Mouse (Mus musculus): Measurements from ENCODE around the gene Srcap. TPM values are rescaled to one million over a fixed set of nuclear protein-coding genes. Genes with fewer than 3 reads are reported as not detected.
"Not testable (repeated sequence)": the region's sequence is repeated elsewhere in the genome, so short reads cannot be mapped to it uniquely, and the experiment has no call there.

Srcap gene
- polyA plus RNA-seq, 1 experiment from 2014 or later, result 46.6 TPM

GRCm38 (mm10) chr7:127479318-127480225 lies 32.2 kb upstream of the Srcap start:
- peaks cover 17% of the 10 kb centered on the region for H3K4me1 ChIP-seq (ENCODE audit: control insufficient read depth, insufficient read depth, low read length)
- no peaks in the 10 kb centered on the region for H3K9me3 ChIP-seq (replicated peaks; ENCODE audit: control insufficient read depth, low read length)
- H3K36me3 ChIP-seq (ENCODE audit: control insufficient read depth, insufficient read depth, low read length), result peaks cover 33% of the 10 kb centered on the region
- H3K27me3 ChIP-seq (ENCODE audit: control insufficient read depth, insufficient read depth, low read length), result no peaks in the 10 kb centered on the region
- H3K27ac ChIP-seq (ENCODE audit: low read depth, low read length), result peak overlapping the region; percentile 96
- ATAC-seq (replicated peaks; ENCODE audit: insufficient number of reproducible peaks, low FRiP score, low TSS enrichment), result no peak
- peak overlapping the region; percentile 92 for H3K4me2 ChIP-seq
- H3K4me3 ChIP-seq (ENCODE audit: low read depth, low read length), result peak overlapping the region; percentile 86
- WGBS (ENCODE audit: insufficient replicate concordance), result 4% methylated on average over 48 of the region's 48 CpGs
- peak overlapping the region; percentile 89 for H3K9ac ChIP-seq (ENCODE audit: low read depth, low read length)

GRCm38 (mm10) chr7:127480321-127480720 lies 31.5 kb upstream of the Srcap start:
- peaks cover 31% of the 10 kb centered on the region for H3K36me3 ChIP-seq (ENCODE audit: control insufficient read depth, insufficient read depth, low read length)
- no peak for ATAC-seq (replicated peaks; ENCODE audit: insufficient number of reproducible peaks, low FRiP score, low TSS enrichment)

GRCm38 (mm10) chr7:127485416-127485815 lies 26.4 kb upstream of the Srcap start:
- Histone ChIP-seq H3K9ac (ENCODE audit: low read depth, low read length) (no peak overlapping the region), H3K9me3 (replicated peaks; ENCODE audit: control insufficient read depth, low read length) (no peaks in the 10 kb centered on the region), H3K4me1 (ENCODE audit: control insufficient read depth, insufficient read depth, low read length) (peaks cover 6% of the 10 kb centered on the region; the same call in 1 of the 2 replicates), H3K36me3 (ENCODE audit: control insufficient read depth, insufficient read depth, low read length) (peaks cover 51% of the 10 kb centered on the region), H3K27me3 (ENCODE audit: control insufficient read depth, insufficient read depth, low read length) (no peaks in the 10 kb centered on the region), H3K27ac (ENCODE audit: low read depth, low read length) (no peak overlapping the region), H3K4me3 (ENCODE audit: low read depth, low read length) (no peak overlapping the region), H3K4me2 (no peak overlapping the region)
- ATAC-seq (replicated peaks; ENCODE audit: insufficient number of reproducible peaks, low FRiP score, low TSS enrichment), result no peak
- 82% methylated on average over 5 of the region's 5 CpGs for WGBS (ENCODE audit: insufficient replicate concordance)

More at GRCm38 (mm10) chr7:127480321-127480720, 31.5 kb upstream of the Srcap start:
- H3K27me3 ChIP-seq (ENCODE audit: control insufficient read depth, insufficient read depth, low read length), result no peaks in the 10 kb centered on the region
- peak overlapping the region; percentile 92 for H3K4me2 ChIP-seq
- H3K9ac ChIP-seq (ENCODE audit: low read depth, low read length), result peak overlapping the region; percentile 89; the same call in 1 of the 2 replicates
- peak overlapping the region; percentile 86 for H3K4me3 ChIP-seq (ENCODE audit: low read depth, low read length)
- no peaks in the 10 kb centered on the region for H3K9me3 ChIP-seq (replicated peaks; ENCODE audit: control insufficient read depth, low read length)
- H3K27ac ChIP-seq (ENCODE audit: low read depth, low read length), result no peak overlapping the region
- H3K4me1 ChIP-seq (ENCODE audit: control insufficient read depth, insufficient read depth, low read length), result peaks cover 17% of the 10 kb centered on the region
- 62% methylated on average over 2 of the region's 2 CpGs for WGBS (ENCODE audit: insufficient replicate concordance)

DNA sequence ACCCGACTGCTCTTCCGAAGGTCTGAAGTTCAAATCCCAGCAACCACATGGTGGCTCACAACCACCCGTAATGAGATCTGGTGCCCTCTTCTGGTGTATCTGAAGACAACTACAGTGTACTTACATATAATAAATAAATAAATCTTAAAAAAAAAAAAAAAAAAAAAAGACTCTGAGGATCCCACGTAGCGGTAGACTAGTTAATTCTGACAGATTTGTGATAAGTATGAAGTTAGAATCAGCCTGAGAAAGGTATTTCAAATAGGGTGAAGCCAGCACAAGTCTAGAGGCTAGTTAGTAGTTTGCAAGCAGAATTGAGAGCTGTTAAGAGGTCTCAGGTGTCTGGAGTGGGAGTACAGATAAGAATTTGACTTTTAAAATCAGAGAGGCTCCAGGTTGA lies 23.4 kb upstream of the Srcap start:
- H3K36me3 ChIP-seq (ENCODE audit: control insufficient read depth, insufficient read depth, low read length), result peaks cover 44% of the 10 kb centered on the region
- H3K4me3 ChIP-seq (ENCODE audit: low read depth, low read length); H3K9me3 ChIP-seq (replicated peaks; ENCODE audit: control insufficient read depth, low read length); H3K4me1 ChIP-seq (ENCODE audit: control insufficient read depth, insufficient read depth, low read length); ATAC-seq (replicated peaks; ENCODE audit: insufficient number of reproducible peaks, low FRiP score, low TSS enrichment); H3K27ac ChIP-seq (ENCODE audit: low read depth, low read length); H3K4me2 ChIP-seq; H3K27me3 ChIP-seq (ENCODE audit: control insufficient read depth, insufficient read depth, low read length); H3K9ac ChIP-seq (ENCODE audit: low read depth, low read length): not testable (repeated sequence)
- WGBS (ENCODE audit: insufficient replicate concordance), result 86% methylated on average over 4 of the region's 5 CpGs

- Histone ChIP-seq H3K9ac (ENCODE audit: low read depth, low read length) (no peak overlapping the region), H3K9me3 (replicated peaks; ENCODE audit: control insufficient read depth, low read length) (no peaks in the 10 kb centered on the region), H3K27me3 (ENCODE audit: control insufficient read depth, insufficient read depth, low read length) (no peaks in the 10 kb centered on the region), H3K4me1 (ENCODE audit: control insufficient read depth, insufficient read depth, low read length) (0 out of 2 replicates have a peak, but pooled peaks cover 2% of the 10 kb centered on the region), H3K27ac (ENCODE audit: low read depth, low read length) (no peak overlapping the region), H3K4me3 (ENCODE audit: low read depth, low read length) (no peak overlapping the region), H3K4me2 (no peak overlapping the region), H3K36me3 (ENCODE audit: control insufficient read depth, insufficient read depth, low read length) (peaks cover 39% of the 10 kb centered on the region)
- no peak for ATAC-seq (replicated peaks; ENCODE audit: insufficient number of reproducible peaks, low FRiP score, low TSS enrichment)
- WGBS (ENCODE audit: insufficient replicate concordance), result 96% methylated on average over 7 of the region's 7 CpGs
Measured at GRCm38 (mm10) chr7:127489982-127490381, 21.8 kb upstream of the Srcap start.

- Histone ChIP-seq H3K4me1 (ENCODE audit: control insufficient read depth, insufficient read depth, low read length) (0 out of 2 replicates have a peak, but pooled peaks cover 2% of the 10 kb centered on the region), H3K4me2 (no peak overlapping the region), H3K9ac (ENCODE audit: low read depth, low read length) (no peak overlapping the region), H3K27me3 (ENCODE audit: control insufficient read depth, insufficient read depth, low read length) (no peaks in the 10 kb centered on the region), H3K9me3 (replicated peaks; ENCODE audit: control insufficient read depth, low read length) (no peaks in the 10 kb centered on the region), H3K4me3 (ENCODE audit: low read depth, low read length) (no peak overlapping the region), H3K27ac (ENCODE audit: low read depth, low read length) (no peak overlapping the region), H3K36me3 (ENCODE audit: control insufficient read depth, insufficient read depth, low read length) (peaks cover 28% of the 10 kb centered on the region)
- WGBS (ENCODE audit: insufficient replicate concordance), result 86% methylated on average over 3 of the region's 3 CpGs
- no peak for ATAC-seq (replicated peaks; ENCODE audit: insufficient number of reproducible peaks, low FRiP score, low TSS enrichment)
Measured at GRCm38 (mm10) chr7:127491846-127492245, 19.9 kb upstream of the Srcap start.

DNA sequence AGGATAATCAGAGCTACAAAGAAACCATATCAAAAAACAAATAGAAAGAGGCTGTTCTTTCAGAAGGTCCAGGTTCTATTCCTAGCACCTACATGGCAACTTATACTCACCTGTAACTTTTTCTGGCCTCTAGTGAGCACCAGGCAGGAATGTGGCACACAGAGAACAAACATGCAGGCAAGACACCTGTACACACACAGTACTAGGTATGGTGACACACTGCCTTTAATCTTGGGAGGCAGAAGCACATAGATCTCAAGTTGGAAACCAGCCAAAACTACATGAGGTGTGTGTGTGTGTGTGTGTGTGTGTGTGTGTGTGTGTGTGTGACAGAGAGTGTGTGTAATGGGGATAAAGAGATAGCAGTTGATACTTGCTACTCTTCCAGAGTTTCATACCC lies 17.1 kb upstream of the Srcap start:
- ATAC-seq (replicated peaks; ENCODE audit: insufficient number of reproducible peaks, low FRiP score, low TSS enrichment), result no peak
- H3K9ac ChIP-seq (ENCODE audit: low read depth, low read length), result no peak overlapping the region

GRCm38 (mm10) chr7:127497382-127497781 lies 14.4 kb upstream of the Srcap start:
- no peaks in the 10 kb centered on the region for H3K9me3 ChIP-seq (replicated peaks; ENCODE audit: control insufficient read depth, low read length)
- no peaks in the 10 kb centered on the region for H3K27me3 ChIP-seq (ENCODE audit: control insufficient read depth, insufficient read depth, low read length)
- no peak overlapping the region for H3K4me2 ChIP-seq
- H3K4me1 ChIP-seq (ENCODE audit: control insufficient read depth, insufficient read depth, low read length), result 0 out of 2 replicates have a peak, but pooled peaks cover 2% of the 10 kb centered on the region
- H3K27ac ChIP-seq (ENCODE audit: low read depth, low read length), result no peak overlapping the region
- 77% methylated on average over 2 of the region's 2 CpGs for WGBS (ENCODE audit: insufficient replicate concordance)
- no peak overlapping the region for H3K4me3 ChIP-seq (ENCODE audit: low read depth, low read length)
- no peaks in the 10 kb centered on the region for H3K36me3 ChIP-seq (ENCODE audit: control insufficient read depth, insufficient read depth, low read length)
- ATAC-seq (replicated peaks; ENCODE audit: insufficient number of reproducible peaks, low FRiP score, low TSS enrichment), result no peak
- no peak overlapping the region for H3K9ac ChIP-seq (ENCODE audit: low read depth, low read length)

More for the DNA sequence above, 17.1 kb upstream of the Srcap start:
- Histone ChIP-seq H3K36me3 (ENCODE audit: control insufficient read depth, insufficient read depth, low read length) (peaks cover 13% of the 10 kb centered on the region), H3K4me3 (ENCODE audit: low read depth, low read length) (no peak overlapping the region), H3K9me3 (replicated peaks; ENCODE audit: control insufficient read depth, low read length) (no peaks in the 10 kb centered on the region), H3K4me1 (ENCODE audit: control insufficient read depth, insufficient read depth, low read length) (0 out of 2 replicates have a peak, but pooled peaks cover 2% of the 10 kb centered on the region), H3K27ac (ENCODE audit: low read depth, low read length) (no peak overlapping the region), H3K4me2 (no peak overlapping the region), H3K27me3 (ENCODE audit: control insufficient read depth, insufficient read depth, low read length) (no peaks in the 10 kb centered on the region)
